Mouse (Mus musculus) left cerebral cortex, postnatal 25 days (tissue): ENCODE data around the gene Ttll10. TPM values are rescaled to one million over a fixed set of nuclear protein-coding genes. Genes with fewer than 3 reads are reported as not detected.

Experiments
- DNase-seq, 2 experiments: peaks; one replicate each; pipeline ENCODE4 v3.0.0; 2022; ENCODE audit warnings: low spot score in 2 of 2, mixed read lengths in 1 of 2
- intact Hi-C: fragments of 180-260 bp; cut with DNase I; formaldehyde crosslinking; loops from one replicate; pipeline ENCODE4 v1.15.1; 2025
- total RNA-seq, 2 experiments: library from RNA; stranded (reverse); gene quantifications; 2 replicates each; pipeline ENCODE4 v1.2.3; 2021

Gene Ttll10
- not detected for total RNA-seq

DNA sequence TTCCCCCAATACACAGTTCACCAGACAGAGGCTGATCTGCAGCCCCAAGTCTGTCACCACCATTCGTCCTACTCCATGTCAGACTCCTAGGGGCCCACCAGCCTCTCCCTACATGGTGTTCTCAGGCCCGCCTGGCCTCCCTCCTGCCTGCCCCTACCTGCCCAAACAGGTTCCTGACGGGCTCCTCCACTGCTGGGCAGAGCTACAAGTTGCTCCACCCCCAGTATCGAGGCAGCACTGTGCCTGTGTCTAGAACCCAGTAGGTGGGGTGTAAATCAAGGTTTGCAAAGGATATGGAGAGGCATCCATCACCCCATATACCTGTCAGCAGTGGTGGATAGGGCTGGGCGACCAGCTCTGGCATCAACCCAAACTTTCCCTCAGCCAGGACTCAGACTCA, at the start of gene Ttll10:
Ttll10 (minus strand) TSS at position 154 of the 400 bp plus-strand sequence.
- intact Hi-C loops, result no loop called here
- no peak for DNase-seq

DNA sequence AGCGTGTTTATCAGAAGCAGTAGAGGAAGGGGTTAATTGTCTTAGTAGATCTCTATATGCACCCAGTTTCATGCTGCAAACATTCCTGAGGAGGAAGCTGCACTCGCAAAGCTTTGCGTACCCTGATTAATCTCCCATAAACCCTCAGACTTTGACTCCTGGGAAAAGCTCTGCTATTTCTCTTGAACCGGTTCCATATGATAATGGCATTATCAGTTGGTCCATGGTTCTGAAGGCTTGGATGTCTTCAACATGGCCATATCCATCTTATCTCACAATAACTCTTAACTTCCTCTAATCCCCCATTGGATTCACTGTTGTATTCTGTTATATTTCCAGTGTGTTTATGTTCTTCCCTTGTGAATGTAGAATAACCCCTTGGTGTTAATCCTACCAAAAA, 44.1 kb upstream of the Ttll10 start:
- intact Hi-C loops, result loop anchor here (5.0 kb wide), 1 partner anchor 71 kb away; no protein-coding TSS in a partner anchor

DNA sequence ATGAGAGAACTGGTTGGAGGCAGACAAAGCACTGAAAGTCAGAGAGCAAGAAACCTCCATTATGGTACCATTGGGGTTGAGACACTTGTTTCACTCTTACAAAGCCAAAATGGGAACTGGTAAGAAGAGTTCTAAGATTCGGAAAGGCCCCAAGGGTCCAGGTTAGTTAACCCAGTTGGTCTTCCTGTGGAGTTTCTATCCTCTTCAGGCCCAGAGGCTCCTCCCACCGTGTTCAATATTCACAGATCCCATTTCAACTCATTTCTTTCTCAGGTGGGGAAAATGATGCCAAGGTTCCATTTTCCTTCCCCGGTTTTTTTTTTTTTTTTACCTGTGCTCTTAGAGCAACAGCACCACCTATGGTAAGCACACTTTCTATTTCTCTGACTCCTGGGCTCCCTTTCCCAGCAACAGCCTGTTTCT, 42.3 kb upstream of the Ttll10 start:
- intact Hi-C loops, result loop anchor here (5.0 kb wide), 1 partner anchor 69 kb away; no protein-coding TSS in a partner anchor
- no peak for DNase-seq

More for the DNA sequence above, 44.1 kb upstream of the Ttll10 start:
- DNase-seq, result no peak

DNA sequence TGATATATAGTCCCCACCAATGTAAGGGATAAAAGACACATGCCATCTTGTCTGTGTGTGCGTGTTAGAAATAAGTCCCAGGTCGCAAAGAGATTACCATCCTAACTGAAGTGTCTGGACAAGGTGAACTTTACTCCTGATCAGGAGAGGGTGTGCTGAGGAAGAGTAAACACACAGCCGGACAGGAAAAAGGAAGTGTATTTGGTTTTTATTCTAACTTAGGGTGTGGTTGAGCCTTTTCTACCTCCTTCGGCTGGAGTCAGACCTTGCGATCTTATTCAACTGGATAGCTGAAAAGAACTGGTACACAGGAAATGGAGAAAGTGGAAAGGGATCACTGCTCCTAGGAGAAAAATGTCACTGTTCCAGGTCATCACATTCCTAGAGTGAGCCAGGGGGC, 41.3 kb upstream of the Ttll10 start:
- intact Hi-C loops, result loop anchor here (5.0 kb wide), 1 partner anchor 68 kb away; no protein-coding TSS in a partner anchor
- DNase-seq, result no peak

DNA sequence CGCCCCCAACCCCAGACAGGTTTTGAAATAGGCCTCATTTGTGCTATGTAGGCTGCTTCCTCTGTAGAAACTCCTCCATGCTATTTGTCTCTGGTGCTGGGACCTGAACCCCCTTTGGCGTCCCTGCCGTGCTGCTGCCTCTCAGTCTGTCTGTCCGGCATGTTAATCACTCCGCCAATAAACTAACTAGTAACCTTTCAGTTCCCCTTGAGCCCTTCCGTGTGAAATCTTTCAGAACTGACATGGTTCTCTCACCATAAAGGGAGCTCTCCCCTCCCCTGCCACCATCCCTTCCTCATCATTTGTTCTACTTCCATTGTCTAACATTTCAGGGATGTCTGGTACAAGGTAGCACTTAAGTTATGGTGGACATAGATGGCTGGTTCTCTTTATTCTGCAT, 40.2 kb upstream of the Ttll10 start:
- no peak for DNase-seq
- intact Hi-C loops, result no loop called here

DNA sequence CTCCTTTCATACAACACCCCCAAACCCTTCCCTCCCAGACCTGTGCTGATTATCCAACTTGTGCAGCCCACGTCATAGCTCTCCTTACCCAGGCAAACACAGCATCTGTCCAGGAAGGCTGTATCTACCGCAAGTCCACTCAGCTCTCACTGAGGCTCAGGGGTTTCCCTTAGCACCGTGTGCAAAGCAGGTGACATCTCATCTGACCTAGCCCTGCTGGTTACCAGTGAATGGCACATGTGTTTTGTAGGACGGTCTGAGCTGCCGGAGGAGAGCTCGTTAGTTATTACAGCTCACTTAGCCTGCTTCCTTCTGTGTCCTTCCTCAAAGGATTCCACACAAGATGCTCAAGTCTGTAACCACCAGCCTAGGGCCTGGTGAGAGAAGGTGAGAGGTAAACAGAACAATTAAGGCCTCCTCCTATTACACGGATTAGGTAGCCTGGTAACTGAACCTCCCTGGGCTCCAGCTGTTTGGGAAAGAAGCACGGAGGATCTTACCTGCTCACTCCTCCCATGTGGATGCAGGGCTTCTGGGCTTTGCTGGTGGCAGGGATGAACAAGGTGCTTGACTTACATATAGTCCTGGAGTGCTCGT, 38.7 kb upstream of the Ttll10 start:
- DNase-seq, result no peak

DNA sequence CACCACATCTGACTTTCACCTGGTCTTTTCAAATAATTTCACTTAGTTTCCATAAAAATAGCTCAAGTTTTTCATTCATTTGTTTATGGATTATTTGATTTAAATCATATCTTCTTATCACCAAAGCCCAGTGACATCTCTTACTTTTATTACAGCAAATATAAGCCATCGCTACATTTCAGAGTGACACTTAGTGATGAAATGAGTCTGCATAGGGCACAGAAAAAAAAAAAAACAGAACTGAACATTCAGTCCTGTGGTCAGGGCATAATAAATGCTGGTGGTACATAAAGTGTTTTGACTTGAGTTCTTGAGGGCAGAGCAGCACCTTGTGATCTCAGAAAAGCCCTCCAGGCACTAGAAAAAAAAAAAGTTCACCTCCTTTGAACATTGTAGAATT, 37.0 kb upstream of the Ttll10 start:
- intact Hi-C loops, result no loop called here
- DNase-seq, result no peak

More for the DNA sequence above, 38.7 kb upstream of the Ttll10 start:
- intact Hi-C loops, result no loop called here

DNA sequence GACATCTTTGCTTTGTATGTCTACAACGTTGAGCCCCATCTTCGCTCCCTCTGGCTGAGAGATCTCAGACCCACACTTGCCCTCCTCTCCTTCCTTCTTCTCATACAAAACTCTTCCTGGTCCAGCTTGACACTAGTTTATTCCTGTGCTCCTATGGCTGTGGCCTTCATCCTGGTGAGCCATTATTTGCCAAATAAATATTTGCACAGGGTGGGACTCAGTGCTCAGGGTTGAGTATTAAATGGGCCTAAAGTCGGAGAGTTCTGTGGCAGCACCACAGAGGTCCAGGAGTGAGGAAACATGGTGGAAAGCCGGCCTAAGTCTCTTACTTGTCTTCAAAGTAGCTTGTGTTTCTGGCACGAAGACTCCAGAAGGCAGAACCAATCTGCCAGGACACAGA, 34.5 kb upstream of the Ttll10 start:
- DNase-seq, result no peak
- intact Hi-C loops, result loop anchor here (5.0 kb wide), 1 partner anchor 46 kb away; no protein-coding TSS in a partner anchor

DNA sequence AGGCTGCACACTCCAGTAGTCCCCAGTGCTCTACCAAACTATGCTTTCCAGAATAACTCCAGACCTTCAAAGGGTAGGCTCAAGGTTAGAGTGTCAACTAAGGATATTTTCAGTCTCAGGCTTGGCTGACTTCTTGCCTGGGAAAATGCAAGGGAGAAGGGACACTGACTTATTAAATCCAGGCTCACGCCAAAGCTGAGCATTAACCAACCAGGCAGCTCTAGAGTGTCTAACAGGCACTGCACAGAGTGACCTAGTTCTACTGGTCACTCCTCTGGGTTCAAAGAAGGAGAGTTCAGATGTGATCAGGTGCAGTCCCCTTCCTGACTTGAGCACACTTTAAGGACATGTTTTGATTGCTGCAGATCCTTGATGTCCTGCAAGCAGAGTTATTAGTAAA, 33.6 kb upstream of the Ttll10 start:
- no peak for DNase-seq
- intact Hi-C loops, result loop anchor here (5.0 kb wide), 1 partner anchor 45 kb away; no protein-coding TSS in a partner anchor

DNA sequence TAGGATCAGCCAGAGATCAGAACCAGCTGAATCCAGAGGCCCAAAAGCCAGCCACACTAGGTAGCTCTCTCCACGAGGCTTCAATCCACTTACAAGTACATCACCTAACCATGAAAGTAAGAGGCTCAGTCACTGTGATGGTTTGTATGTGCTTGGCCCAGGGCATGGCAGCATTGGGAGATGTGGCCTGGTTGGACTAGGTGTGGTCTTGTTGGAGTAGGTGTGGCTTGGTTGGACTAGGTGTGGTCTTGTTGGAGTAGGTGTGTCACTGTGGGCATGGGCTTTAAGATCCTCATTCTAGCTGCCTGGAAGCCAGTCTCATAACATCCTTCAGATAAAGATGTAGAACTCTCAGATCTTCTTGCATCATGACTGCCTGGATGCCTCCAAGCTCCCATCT, 32.0 kb upstream of the Ttll10 start:
- no peak for DNase-seq
- intact Hi-C loops, result loop anchor here (5.0 kb wide), 1 partner anchor 44 kb away; no protein-coding TSS in a partner anchor

DNA sequence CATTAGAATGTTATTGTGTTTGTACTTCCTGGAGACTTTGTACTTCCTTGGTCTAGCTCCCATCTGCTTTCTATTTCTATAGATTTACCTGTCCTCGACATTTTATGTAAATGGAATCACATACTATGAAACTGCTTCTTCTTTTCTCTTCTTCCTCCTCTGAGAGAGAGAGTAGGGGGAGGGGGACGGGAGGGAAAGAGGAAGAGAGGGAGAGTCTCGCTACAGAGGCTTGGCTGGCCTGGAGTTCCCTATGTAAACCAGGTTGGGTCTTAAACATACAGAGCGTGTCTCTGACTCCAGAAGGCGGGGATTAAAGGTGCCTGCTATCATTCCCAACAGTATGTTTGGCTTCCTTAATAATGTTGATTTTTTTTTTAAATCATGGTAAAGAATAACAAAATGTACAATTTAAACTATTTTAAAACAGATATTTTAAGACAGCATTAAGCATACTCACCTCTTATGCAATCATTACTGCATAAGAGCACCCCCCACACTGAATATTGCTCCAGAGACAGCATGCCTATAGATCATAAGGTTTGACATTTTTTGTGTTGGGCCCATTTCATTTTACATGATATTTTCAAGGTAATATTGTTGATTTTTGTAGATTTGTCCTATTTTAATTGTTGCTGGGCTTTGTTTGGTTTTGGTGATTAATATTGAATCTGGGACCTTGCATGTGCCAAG, 28.3 kb upstream of the Ttll10 start:
- no peak for DNase-seq

DNA sequence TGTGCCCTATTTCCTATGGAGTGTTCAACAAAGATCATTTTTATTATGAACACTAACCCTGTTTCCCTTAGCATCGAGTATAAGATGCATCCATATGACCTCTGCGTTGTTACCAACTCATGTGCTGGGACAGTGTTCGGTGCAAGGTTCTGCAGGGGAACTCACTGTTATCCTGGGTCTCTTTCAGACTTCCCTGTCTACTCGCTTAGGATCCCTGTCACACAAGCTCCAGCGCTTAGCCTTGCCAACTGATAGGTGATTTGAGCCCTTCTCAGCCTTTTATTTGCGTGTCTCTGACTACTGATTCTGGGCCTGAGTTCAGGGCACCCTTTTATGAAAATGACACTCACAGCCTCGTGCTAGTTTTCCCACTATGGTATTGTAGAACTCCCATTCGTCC, 26.0 kb upstream of the Ttll10 start:
- intact Hi-C loops, result no loop called here
- DNase-seq, result no peak

More for the DNA sequence above, 28.3 kb upstream of the Ttll10 start:
- intact Hi-C loops, result no loop called here

DNA sequence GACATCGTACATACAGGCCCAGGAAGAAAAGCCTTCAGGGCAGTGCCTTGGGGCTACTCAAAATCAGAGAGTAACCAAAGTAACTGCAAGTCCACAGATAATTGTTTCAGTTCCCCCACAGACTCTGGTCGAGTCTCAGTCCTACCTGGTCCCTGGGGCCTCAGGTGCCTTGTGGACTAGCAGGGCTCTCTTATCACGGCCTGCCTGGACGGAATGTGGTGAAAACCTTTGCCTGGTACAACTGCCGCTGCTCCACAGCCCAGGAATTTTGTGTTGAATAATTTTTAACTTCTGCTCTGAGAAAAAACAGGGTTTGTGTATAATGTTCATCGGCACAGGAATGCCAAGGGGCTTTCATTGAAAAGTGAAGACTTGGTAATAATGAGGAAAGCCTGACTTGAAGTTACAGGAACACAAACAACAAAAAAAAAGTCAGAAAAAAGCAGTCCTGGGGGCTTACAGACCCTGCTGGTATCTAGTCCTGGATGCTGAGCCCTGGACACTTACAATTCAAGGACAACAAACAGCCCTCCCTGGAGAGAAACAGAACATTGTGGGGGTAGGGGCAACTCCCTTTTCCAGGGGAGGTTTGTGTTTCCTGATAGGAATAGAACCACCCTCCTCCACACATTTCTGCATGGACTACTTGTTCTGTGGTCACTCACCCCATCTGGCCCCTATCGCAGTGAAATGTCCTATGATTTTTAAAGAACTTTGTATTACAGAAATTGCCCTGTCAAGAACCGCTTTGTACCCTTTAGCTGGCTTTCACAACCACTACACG, 25.1 kb upstream of the Ttll10 start:
- intact Hi-C loops, result no loop called here
- DNase-seq, result no peak

DNA sequence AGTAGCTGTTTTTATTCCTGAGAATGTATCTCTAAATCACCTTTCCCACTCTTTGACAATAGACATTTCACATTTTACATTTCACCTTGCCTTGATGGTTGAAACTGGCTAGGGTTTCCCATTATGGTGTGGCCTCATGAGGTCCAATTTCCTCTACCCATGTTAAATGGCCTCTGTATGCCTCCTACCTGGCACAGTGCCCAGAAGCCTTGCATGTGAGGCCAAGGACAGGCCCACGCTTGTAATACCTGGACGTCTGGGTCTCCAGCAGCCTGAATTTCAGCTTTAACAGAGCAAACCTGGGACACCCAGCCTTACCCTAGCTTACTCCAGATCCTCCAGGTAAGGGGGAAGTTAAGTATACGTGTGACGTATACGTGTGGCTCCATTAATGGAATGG, 24.1 kb upstream of the Ttll10 start:
- intact Hi-C loops, result no loop called here
- DNase-seq, result no peak

DNA sequence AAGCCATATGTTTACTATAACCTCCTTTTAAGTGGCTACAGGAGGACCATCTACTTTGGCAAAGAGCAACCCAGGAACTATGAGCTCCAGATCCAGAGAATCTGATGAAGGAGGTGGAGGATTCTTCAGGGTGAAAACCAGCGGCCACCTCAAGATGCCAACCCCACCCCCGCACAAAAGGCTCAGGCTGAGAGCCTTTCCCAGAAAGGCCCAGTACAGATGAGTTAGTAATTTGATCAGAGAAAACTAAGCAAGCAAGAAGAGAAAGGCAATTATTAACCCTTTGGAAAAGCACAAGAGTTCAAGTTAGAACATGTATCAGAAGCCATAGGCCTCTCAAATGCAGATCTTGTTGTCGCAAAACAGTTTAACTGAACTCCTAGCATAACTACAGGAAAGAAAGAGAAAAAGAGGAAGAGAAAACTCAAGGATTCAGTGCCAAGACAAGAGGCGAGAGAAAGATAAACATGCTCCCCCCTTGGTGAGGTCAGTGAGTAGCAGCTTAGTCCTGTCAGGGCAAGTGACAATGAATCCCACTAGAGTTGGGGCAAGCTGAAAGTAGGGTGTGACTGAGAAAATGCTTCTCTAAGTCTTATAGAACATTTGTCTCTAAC, 23.5 kb upstream of the Ttll10 start:
- intact Hi-C loops, result no loop called here

DNA sequence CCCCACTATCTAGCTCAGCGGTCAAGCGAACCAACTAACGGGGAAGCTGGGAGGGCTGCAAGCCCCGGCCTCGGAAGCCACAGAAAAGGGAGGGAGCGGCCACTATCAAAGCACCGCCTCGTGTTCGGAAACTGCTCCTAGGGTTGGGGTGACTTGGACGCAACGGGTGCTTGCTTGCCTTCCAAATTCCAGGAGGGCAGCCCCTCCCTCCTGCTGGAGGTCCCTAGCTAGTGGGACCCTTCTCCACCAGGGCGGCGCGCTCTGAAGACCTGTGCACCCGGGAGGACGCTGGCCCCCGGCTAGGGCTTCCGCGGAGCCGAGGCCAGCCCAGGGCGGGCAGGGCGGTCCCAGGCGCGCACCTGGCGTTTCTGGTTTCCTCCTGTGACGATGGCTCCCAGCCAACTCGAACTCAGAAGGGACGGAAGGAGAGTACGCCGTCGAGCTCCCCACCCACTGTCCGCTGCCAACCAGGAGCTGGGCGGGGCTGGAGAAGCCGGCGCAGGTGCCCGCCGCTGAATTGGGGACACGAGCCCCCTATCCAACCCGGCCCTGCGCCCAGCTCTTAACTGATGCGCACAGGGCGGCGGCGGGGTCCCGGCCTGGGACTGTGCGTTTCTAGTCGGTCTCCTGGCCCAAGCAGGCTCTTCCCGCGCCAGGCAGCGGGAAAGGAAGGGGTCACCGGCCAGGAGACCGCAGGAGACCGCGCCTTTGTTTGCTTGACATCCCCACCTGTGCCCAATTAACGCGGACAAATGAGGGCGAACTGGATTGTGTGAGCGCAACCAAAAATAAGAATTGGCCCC, 18.5 kb upstream of the Ttll10 start:
- intact Hi-C loops, result no loop called here
- no peak for DNase-seq

More for the DNA sequence above, 23.5 kb upstream of the Ttll10 start:
- no peak for DNase-seq

DNA sequence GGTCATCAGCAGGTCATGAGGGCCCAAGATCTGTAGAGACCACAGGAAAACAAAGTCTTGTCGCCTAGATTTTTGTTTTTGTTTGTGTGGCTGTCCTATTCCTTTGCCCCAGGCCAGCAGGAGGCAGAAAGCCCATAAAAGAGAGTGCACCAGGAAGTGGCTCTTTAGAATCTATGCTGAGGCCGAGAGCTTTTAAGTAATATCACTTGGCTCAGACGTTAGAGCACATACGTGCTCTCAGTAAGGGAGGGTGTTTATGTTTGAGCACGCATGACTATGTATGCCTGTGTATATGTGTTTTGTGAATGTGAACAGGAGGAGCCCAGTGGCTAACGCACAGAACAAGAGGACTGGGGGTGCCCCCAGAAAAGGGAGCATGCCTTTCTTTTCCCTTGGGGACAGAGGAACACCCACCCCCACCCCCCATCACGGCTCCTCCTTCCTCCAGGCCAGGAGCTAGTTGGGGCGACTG, 17.7 kb upstream of the Ttll10 start:
- intact Hi-C loops, result no loop called here
- no peak for DNase-seq

DNA sequence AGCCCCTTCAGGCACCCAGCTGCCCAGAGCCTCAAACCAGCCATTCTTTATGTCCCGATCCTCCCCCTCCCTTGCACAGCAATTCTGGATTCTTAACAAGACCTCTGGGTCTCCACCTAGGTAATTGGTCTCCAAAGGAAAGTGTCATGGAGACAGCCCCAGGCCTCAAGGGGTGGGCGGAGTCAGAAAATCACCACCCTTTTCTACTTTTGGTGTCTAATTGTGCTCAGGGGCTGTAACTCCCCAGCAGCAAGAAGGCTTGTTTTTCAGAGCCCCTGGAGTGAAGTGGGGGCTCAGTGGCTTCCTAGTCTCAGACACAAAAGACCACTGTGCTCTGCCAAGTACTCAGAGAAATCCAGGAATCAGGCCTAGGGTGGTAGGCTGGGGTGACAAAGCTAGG, 11.5 kb upstream of the Ttll10 start:
- no peak for DNase-seq
- intact Hi-C loops, result no loop called here

DNA sequence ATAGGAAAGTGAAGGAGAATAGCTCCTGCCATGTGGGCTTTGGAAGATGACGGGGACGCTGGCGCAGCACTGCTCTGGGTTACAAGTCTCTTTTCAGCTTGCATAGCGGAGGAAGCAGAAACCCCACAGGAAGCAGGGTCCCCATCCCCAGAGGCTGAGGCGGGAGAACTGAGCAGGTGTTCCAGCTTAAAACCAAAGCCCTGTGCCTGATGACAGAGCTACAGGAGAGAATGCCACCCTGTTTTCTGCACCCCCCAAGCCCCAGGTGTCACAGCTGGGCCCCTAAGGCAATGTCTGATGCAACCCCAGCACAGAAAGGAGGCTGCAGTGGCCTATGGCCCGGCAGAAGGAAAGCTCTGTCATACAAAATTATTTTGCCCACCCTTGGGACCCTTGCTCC, 11.1 kb upstream of the Ttll10 start:
- intact Hi-C loops, result no loop called here
- no peak for DNase-seq
